Mouse (Mus musculus) heart, postnatal 0 days (tissue): ENCODE data around the gene Nampt. TPM values are rescaled to one million over a fixed set of nuclear protein-coding genes. Genes with fewer than 3 reads are reported as not detected.

Source experiments
- ATAC-seq: fragments of 200-750 bp; cut with Nextera tagmentation; 2 replicates; pipeline ENCODE4 v1.8.0; 2017; ENCODE audit warnings: low read depth, moderate number of reproducible peaks, moderate library complexity; ENCODE audit not compliant: insufficient read depth
- DNase-seq: peaks from one replicate; pipeline ENCODE4 v3.0.0-alpha.2; 2016; ENCODE audit warnings: low spot score
- H3K27ac ChIP-seq: fragments of 300-500 bp; sonication (generic); 2 replicates; pipeline ENCODE4 v1.5.1; 2014; ENCODE audit warnings: low read depth, mild to moderate bottlenecking
- H3K27me3 ChIP-seq: fragments of 300-500 bp; sonication (generic); 2 replicates; pipeline ENCODE4 v1.6.1; 2014; ENCODE audit warnings: low read length, mixed read lengths; ENCODE audit not compliant: control insufficient read depth, insufficient read depth
- H3K36me3 ChIP-seq: fragments of 300-500 bp; sonication (generic); replicated peaks from 2 replicates; pipeline ENCODE4 v1.6.1; 2014; ENCODE audit warnings: low read length, mixed read lengths; ENCODE audit not compliant: control insufficient read depth, insufficient read depth
- H3K4me1 ChIP-seq: fragments of 300-500 bp; sonication (generic); 2 replicates; pipeline ENCODE4 v1.6.1; 2014; ENCODE audit warnings: antibody characterized with exemption; ENCODE audit not compliant: control insufficient read depth, insufficient read depth
- H3K4me2 ChIP-seq: fragments of 300-500 bp; sonication (generic); 2 replicates; pipeline ENCODE4 v1.6.1; 2014; ENCODE audit warnings: low read depth, mild to moderate bottlenecking, low read length, moderate library complexity
- H3K4me3 ChIP-seq: fragments of 300-500 bp; sonication (generic); 2 replicates; pipeline ENCODE4 v1.5.1; 2014; ENCODE audit warnings: low read depth, low read length
- H3K9ac ChIP-seq: fragments of 300-500 bp; sonication (generic); replicated peaks from 2 replicates; pipeline ENCODE4 v1.6.1; 2014; ENCODE audit warnings: low read depth, low read length, mixed read lengths
- H3K9me3 ChIP-seq: fragments of 300-500 bp; sonication (generic); replicated peaks from 2 replicates; pipeline ENCODE4 v1.6.1; 2016; ENCODE audit warnings: low read length; ENCODE audit not compliant: control insufficient read depth
- CTCF ChIP-seq: IDR thresholded peaks from 2 replicates; pipeline ENCODE4 v1.5.1; 2016; ENCODE audit warnings: antibody characterized with exemption, control low read depth, low read depth
- EP300 ChIP-seq: IDR thresholded peaks from 2 replicates; pipeline ENCODE4 v1.6.1; 2016; ENCODE audit warnings: antibody characterized with exemption, low read depth
- WGBS: fragments of 180-500 bp; shearing (Covaris S2); extraction: QIAGEN DNeasy Blood & Tissue Kit; methylation state at CpG from one replicate; pipeline ENCODE4 v1.1.7; 2014; 5-methylcytosine and 5-hydroxymethylcytosine counted together
- polyA plus RNA-seq: library from polyadenylated mRNA; unstranded; fragments of >200 nt; fragmentation: Nextera tagmentation; extraction: Ambion mirVana; gene quantifications from 2 replicates; pipeline ENCODE4 v1.2.1, GENCODE M21; 2015
- total RNA-seq: library from RNA; depleted of rRNA; stranded (reverse); fragments of >200 nt; gene quantifications from 2 replicates; pipeline ENCODE4 v1.2.3, GENCODE M21; 2014; ENCODE audit warnings: low replicate concordance; rRNA removed

Gene Nampt
- total and polyA plus RNA-seq, 2 experiments from 2014 or later, result 13.7 to 21.9 TPM

DNA sequence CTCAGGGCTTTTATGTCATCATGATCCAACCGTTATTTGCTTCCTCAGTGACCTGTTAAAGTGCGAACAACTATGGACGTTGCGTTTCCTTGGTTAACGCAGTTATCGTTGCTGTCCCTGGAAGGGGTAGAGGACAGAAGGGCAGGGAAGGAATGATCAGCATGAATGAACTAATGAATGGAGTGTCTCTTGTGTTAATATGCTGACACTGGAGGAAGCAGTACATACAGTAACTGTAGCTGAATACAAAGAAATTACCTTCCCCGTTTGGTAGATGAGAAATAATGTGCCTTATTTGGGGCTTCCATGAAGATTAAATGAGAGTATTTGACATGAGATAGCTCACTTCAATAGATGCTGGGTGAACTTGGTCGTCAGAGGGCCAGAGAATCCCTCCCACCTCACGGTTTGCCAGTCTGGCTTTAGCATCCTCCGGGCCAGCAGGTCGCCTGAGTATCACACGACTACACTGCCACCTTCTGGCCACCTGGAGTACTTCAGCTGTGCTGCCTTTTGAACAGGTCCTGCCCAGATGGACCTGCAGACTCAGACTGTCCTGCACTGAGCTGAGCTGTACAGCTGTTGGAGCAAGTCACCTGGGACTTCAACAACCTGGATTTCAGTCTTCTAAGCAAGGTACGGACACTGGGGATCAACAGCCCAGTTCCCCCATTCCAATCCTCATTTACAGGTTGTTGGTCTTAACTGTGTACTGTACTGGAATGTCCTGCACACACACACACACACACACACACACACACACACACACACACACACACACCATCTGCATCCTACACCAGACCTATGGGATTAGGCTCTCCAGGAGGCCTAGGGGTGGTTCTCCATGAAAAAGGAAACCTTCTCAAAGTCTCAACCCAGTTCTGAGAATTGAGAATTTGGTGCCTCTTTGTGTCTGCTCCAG, 78.1 kb downstream of the Nampt start:
- Histone ChIP-seq H3K9ac (no peak overlapping the region), H3K9me3 (no peaks in the 10 kb centered on the region), H3K4me2 (no peak overlapping the region), H3K4me3 (no peak overlapping the region), H3K27ac (no peak overlapping the region), H3K36me3 (no peaks in the 10 kb centered on the region), H3K4me1 (no peaks in the 10 kb centered on the region), H3K27me3 (0 out of 2 replicates have a peak, but pooled peaks cover 8% of the 10 kb centered on the region)
- DNase-seq (peak; percentile 78), ATAC-seq (peak; percentile 68)
- 50% methylated on average over 13 of the region's 13 CpGs for WGBS
- peak; percentile 95 for TF ChIP-seq CTCF
- no peak for TF ChIP-seq EP300

DNA sequence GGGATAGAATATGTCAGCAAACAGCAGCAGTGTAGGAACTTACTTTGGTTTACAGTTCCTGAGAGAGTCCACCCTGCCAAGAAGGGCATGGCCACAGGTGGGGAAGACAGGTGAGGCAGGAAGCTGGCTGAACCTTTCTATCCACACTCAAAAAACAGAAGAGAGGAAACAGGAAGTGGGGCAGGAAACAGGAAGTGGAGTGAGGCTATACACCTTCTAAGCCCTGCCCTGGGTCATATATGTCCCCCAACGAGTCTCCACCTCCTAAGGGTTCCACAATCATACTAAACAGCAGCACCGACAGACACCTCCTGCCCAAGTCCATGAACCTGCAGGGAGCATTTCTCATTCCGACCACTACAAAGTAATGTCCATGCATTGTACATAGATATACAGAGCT, 81.7 kb downstream of the Nampt start:
- TF ChIP-seq EP300 (no peak), CTCF (no peak)
- WGBS, result 66% methylated on average over 3 of the region's 3 CpGs
- no peak overlapping the region for H3K27ac ChIP-seq
- H3K27me3 ChIP-seq, result 0 out of 2 replicates have a peak, but pooled peaks cover 4% of the 10 kb centered on the region
- H3K4me2 ChIP-seq, result no peak overlapping the region
- H3K36me3 ChIP-seq, result no peaks in the 10 kb centered on the region
- H3K9me3 ChIP-seq, result no peaks in the 10 kb centered on the region
- DNase-seq (no peak), ATAC-seq (no peak)
- H3K4me1 ChIP-seq, result no peaks in the 10 kb centered on the region
- H3K4me3 ChIP-seq, result no peak overlapping the region
- H3K9ac ChIP-seq, result no peak overlapping the region

Other genes starting within 250 kb of the Nampt start
- gene Sypl, start 134.3 kb downstream of the Nampt start, total RNA-seq, result 25.2 and 45.0 TPM in 2 replicates
- gene Sypl, start 134.3 kb downstream of the Nampt start, polyA plus RNA-seq, result 91.1 and 96.3 TPM in 2 replicates